Mouse (Mus musculus) lung, postnatal 0 days (tissue): ENCODE results near the gene Bpifb4.

Experiments used
- CTCF ChIP-seq: IDR thresholded peaks from 2 replicates; pipeline ENCODE4 v1.5.1; 2016; ENCODE audit warnings: antibody characterized with exemption, mild to moderate bottlenecking
- EP300 ChIP-seq: IDR thresholded peaks from 2 replicates; pipeline ENCODE4 v1.6.1; 2016; ENCODE audit warnings: antibody characterized with exemption, mild to moderate bottlenecking, control low read depth

- no peak for TF ChIP-seq CTCF
- TF ChIP-seq EP300 = no peak
Observed at GRCm38 (mm10) chr2:153917930-153918329, 20.1 kb upstream of the Bpifb4 start, which contains the start of gene Bpifb3.
